Mouse (Mus musculus): ENCODE data around the gene Lyrm9.

The Lyrm9 gene

DNA sequence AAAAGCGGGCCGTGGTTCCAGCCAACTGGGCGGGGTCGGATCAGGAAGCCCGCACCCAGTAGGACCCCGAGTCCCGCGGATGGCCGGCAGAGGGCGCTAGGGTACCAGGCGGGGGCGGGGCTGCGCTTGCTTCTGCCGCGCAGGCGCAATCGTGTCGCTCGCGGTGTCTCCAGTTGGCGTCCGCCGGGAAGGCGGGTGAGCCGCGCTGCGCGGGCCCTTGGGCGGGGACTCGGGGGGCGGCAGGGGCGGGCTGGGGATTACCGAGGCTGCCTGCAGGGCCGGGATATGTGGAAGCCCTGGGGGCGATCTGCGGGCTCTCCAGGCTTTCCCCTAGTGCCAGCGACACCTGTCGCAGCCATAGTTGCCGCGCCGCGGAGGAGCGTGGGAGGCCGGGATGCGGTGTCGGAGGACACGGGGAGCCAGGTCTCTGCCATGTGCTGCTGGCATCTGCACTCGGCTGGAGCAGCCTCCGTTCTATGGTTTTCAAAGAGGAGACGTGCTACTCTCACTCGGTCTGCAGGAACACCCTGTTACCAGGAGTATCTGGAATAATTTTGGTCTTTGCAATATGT lies at the start of gene Lyrm9:
Gene Lyrm9, plus strand, starts transcription at position 143 of the 572 bp plus-strand sequence.
- DNase-seq: peak; percentile 96 to 98

DNA sequence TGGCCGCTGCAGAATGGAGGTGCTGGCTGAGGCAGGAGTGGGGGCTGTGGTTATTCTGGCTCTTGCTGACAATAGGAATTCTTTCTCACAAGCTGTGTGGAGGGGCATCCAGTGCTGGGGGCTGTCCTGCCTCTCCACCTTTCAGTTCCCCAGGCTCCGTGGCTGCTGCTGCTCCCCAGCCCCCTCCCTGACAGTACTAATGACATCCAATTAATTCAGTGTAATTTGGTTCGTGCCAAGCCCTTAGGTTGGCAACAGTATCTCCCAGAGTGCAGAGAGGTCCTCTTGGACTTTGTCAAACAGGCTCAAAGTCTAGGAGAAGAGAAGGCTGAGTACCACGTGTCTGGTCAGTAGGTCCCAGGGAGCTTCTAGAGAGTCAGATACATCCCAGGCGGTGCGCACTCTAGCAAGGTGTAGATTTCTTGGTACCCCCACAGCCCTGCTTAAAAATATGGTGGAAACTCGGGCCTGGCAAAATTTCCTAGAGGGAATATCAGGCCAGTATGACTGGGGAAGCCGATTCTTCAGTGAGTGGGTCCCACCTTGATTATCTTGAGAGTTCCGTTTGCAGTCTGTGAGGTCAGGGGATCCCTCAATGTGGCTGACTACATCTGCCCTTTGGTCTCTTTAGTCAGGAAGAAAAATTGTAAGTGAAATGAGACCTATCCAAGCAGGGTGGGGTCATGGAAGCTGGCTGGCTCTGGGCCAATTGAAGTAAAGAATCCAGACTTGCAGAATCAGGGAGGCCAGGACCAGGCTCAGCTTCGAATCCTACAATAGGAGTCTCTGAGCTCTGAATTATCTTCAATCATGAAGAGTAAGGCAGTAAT lies 48.3 kb upstream of the Lyrm9 start:
- DNase-seq: no peak

DNA sequence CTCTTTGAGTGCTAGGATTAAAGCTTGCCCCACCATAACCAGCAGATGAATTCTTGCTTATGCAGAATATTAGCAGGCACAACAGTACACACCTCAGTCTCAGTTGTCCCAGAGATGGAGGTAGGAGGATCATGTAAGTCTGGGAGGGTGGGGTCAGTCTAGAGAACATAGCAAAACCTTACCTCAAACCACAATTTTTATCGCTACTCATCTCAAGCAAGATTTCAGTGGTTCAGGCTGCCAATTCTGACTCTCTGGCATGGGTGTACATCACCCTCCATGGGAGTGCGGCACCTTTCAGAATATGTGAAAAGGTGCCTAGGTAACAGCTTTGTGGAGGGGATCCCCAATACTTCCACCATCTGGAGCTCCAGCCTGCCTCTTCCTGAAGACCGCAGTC lies 46.4 kb upstream of the Lyrm9 start:
- no peak for DNase-seq

- DNase-seq: no peak
Observed at GRCm38 (mm10) chr11:78780571-78780970, 45.8 kb upstream of the Lyrm9 start.

GRCm38 (mm10) chr11:78782326-78782725 lies 44.1 kb upstream of the Lyrm9 start:
- DNase-seq: no peak

GRCm38 (mm10) chr11:78782791-78783347 lies 43.5 kb upstream of the Lyrm9 start:
- DNase-seq: no peak

DNA sequence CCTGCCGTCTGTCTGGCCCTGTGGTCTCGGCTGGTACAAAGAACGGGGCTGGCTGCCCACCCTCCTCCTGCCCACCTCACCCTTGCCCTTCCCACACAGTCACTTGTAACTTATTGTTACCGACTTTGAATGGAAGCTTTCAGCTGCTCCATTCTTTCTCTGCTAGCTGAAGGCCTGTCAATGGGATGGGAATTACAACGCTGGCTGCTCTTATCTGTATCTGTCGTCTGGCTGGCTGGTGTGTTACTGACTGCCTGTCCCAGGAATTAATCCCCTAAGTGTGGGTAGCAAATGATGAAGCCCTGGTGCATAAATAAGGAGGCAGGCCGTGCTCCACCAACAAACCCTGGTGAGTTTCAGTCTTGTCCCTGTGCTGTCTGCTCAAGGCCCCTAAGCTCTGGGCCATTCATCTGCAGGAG lies 40.4 kb upstream of the Lyrm9 start:
- DNase-seq: no peak

DNA sequence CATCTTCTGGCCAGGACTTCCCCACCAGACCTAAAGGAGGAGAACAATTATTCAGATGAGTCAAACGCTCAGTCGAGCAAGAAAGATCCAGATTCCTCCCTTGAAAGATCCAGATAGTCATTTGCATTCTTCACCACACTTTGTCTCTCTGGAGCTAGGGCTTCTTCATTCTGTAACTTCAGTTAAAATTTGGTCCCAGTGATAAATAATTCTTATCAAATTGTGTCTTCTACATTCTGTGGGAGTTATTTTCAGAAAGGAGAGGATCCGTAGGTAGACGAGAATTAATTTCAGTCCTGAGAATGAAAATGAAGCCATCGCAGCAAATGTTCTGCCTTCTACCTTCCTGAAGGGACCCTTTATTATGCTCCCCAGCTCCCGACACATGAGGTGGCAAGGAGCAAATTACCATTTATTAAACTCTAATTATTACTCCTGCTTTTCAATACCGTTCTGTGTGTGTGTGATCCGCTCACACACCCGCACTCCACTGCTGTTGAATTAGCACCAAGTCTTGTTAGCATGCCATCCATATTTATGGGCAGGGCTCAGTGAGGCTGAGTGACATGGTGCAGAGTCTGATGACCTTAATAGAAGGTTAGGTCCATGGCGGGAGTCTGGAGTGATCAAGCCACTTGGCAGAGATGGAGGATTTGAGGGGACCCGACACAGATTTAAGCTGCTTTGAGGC lies 36.9 kb upstream of the Lyrm9 start:
- DNase-seq: no peak

GRCm38 (mm10) chr11:78791582-78791981 lies 34.8 kb upstream of the Lyrm9 start:
- peak; percentile 75 to 78 for DNase-seq

GRCm38 (mm10) chr11:78792055-78792454 lies 34.3 kb upstream of the Lyrm9 start:
- DNase-seq: no peak

DNA sequence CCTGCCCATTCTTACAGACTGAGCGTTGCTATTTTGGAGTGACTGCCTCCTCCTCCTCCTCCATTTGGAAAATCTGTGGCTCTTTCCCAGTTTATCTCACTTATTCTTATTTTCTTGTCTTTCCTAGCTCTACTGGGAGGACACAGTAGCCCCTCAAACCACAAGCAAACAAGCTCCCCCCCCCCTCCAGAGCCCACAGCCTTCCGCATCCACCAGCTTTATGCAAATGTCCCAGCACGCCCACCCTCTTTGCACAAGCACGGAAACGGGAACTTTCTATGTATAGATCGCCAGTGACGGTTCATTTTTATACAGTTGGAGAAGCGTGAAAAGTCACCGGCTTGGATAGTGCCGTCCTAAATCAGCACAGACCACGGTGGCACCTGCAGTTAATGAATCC lies 33.9 kb upstream of the Lyrm9 start:
- DNase-seq: no peak

DNA sequence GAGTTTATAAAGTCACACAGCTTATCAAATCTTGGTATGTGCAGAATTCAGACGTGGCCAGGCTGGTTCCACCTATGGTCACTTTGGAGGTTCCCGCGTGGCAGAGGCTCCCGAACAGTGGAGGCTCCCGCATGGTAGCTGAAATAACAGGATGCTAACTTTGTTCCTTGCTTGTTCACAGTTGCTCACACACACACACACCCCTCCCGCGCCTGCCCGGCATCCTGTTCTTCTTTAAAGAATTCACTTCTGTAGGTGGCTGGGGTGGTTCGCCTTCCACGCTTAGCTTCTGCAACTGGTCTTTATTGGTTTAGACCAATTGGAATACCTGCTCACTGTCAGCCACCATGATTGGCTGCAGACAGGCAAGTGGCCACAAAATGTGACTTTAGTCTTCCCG lies 33.3 kb upstream of the Lyrm9 start:
- no peak for DNase-seq

DNA sequence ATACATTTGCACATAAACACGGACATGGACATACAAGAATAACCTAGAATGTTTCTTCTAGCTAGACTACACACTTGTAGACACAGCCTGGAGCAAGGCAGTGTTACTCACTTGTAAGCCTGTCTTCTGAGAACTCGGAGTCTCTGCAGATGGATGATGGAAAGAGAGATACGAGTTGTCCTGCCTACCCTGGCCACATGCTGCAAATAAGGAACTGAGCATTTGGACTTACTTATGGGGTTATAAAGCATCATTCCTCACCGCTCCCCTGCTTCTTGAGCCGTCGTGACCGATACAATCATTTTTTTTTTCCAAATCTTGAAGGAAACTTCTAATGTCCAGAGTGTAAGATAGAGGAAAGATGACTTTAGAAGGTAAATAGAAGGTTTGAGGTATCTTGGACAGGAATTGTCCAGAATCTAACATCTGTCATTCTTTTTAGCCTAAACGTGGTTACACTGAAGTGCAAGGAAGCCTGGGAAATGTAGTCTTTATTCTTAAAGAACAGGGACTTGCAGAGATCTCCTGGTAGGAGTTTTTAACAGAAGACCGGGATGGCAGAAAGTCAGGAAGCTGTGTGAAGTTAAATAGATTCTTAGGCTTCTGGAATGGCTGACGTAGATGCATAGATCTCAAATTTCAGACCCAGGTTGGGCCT lies 30.2 kb upstream of the Lyrm9 start:
- no peak for DNase-seq

- no peak for DNase-seq
Observed at GRCm38 (mm10) chr11:78801094-78801493, 25.3 kb upstream of the Lyrm9 start.

DNA sequence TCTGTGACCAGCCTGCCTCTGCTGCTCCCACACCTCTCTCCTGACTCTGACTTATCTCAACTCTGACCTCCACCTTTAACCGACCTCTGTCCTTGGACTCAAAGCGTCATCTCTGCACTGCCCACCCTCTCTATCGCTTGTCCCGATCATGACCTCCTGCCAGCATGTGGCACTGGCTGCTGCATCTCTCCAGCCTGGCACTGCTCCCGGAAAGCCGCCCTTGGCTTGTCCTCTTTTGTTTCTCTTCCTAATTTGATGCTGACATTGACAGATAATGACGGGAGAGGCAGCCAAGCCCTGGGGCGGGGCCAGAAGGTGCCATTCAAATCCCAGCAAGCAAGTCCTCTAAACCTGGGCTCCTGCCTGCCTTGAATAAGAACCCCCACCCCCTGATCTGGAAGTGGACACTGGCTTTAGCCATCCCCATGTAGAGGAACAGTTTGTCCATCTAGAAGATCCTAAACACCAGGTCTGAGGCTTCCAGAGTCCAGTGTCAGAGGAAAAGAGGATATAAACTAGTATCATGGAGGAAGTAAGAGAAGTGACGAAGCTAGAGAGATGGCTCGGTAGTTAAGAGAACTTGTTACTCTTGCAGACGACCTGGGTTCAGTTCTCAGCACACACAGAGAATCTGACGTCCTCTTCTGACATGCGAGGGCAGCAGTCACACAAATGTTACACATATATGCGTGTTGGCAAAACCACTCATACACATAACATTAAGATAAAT lies 22.6 kb upstream of the Lyrm9 start:
- peak; percentile 72 to 86 for DNase-seq

DNA sequence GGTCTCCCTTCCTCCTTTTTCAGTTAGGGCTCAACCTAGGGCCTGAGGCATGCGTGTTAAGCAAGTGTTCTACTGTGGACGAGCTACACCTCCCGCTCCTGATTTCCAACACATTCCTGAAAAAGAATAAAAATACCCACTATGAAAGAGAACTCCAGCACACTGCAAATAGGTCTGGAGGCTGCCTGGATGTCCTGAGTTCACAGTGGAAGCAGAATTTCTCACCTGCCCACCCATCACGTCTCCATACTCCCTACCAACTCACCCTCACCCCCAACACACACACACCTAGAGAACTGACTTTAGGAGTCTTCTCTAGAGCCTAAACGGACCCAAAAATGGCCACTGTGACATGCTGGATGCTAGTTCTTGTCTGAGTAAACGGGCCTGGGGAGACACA lies 21.8 kb upstream of the Lyrm9 start:
- no peak for DNase-seq

DNA sequence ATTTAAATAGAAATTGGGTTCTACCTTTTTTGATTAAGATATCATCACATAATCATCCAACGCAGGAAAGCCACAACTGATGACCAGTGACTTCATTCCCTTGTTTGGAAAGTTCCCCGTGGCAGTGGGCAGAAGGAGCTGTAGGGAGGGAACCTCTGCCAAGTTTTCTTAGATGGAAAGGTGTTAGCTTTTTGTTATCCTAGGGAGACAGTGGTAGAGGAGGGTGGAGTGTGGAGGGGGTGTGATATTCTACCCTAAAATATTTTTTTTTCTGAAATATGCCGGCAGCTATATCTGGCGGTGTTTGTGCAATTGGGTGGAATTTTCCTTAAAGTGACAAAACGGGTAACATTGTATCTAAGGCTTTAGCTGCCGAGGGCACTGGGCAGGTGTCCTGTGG lies 21.2 kb upstream of the Lyrm9 start:
- no peak for DNase-seq

DNA sequence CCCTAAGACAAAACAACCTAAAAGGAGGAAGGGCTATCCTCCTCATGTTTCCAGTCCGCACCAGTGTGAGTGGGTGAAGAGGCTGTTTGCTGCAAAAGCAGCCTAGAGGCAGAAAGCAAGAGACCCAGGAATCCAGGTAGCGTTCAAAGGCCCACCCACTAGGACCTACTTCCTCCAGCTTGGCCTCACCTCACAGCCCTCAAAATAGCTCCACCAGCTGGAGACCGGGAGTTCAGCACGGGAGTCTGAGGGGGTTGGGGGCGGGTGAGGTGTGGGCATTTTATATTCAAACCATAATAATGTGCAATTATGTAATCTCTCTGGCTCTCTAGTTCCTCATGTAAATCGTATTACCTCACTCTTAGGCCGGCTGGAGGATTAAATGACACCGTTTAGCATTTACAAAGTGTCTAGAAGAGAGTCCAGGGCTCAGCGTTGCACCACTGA lies 20.7 kb upstream of the Lyrm9 start:
- DNase-seq: no peak

GRCm38 (mm10) chr11:78807341-78808108 lies 18.9 kb upstream of the Lyrm9 start:
- DNase-seq: no peak

DNA sequence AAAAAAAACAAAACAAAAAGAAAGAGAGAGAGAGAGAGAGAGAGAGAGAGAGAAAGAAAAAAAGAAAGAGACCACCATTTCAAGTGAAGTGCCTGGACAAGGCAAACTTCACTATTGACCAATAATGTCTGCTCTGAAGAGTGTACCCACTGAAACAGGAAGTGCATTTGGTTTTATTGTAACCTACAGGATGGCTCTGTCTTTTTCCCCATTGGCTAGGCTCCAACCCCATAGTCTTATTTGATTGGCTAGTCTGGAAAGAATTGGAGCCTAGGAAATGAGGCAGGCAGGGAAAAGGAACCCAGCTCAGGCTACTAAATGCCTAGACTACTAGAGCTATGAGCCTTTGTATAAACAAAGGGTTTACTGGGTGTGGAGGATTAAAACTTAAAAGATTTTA lies 17.0 kb upstream of the Lyrm9 start:
- DNase-seq: no peak

DNA sequence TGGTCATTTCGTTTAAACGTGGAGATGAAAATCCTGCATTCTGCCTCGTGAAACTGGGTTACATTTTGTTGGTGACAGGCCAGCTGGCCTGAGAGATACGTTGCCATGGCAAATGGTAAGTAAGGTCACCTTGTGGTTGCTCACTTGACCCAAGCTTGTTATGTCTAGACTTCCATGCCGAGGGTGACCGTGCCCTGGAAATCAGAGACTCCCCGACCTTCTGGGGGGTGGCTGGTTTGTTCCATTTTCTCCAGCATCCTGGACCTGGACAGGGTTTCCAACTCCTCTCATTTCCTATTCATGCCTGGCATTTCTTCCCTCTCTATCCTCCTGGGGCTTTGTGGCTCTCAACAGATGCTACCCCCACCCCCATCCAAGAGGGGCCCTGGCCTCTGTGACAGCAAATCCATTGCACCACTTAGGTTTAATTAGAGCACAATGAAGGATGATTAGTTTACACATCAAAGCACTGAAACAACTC lies 11.9 kb upstream of the Lyrm9 start:
- no peak for DNase-seq

All from lung, postnatal 4 days (tissue).